Mouse (Mus musculus): Measurements from ENCODE around the gene Sync. TPM values are rescaled to one million over a fixed set of nuclear protein-coding genes. Genes with fewer than 3 reads are reported as not detected.

Gene Sync
- polyA plus RNA-seq, 1 experiment from 2014 or later = 0.24 TPM

- H3K4me3 ChIP-seq (ENCODE audit: low read depth, low read length) = no peak overlapping the region
- H3K9ac ChIP-seq (ENCODE audit: low read length) = no peak overlapping the region
- H3K36me3 ChIP-seq (ENCODE audit: control insufficient read depth, insufficient read depth, low read length) = peaks cover 23% of the 10 kb centered on the region
- ATAC-seq (no peak), DNase-seq (ENCODE audit: low spot score) (no peak)
- H3K4me1 ChIP-seq (ENCODE audit: control insufficient read depth, insufficient read depth, low read length) = no peaks in the 10 kb centered on the region
- H3K9me3 ChIP-seq (replicated peaks; ENCODE audit: control insufficient read depth, low read length) = no peaks in the 10 kb centered on the region
- H3K27me3 ChIP-seq (replicated peaks; ENCODE audit: control insufficient read depth, insufficient read depth, low read length) = no peaks in the 10 kb centered on the region
- no peak overlapping the region for H3K27ac ChIP-seq (ENCODE audit: low read depth, low read length)
- WGBS = 80% methylated on average over 5 of the region's 5 CpGs
- no peak overlapping the region for H3K4me2 ChIP-seq (ENCODE audit: low read length)
Measured at GRCm38 (mm10) chr4:129303401-129303800, 16.0 kb downstream of the Sync start.

DNA sequence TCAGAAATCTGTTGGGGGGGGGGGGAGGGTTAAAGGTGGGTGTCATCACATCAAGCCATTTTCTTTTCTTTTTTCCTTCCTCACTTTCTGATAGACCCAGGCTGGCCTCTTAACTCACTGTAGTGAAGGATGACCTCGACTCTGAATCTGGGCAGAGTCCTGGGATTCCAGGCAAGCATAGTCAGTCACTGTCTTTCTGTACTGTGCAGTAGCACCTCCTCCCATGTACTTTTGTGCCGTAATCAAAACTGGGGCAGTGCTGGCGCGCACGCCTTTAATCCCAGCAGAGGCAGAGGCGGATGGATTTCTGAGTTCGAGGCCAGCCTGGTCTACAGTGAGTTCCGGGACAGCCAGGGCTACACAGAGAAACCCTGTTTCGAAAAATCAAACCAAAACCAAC is 16.4 kb downstream of the Sync start:
- no peak overlapping the region for H3K9ac ChIP-seq (ENCODE audit: low read length)
- H3K9me3 ChIP-seq (replicated peaks; ENCODE audit: control insufficient read depth, low read length) = no peaks in the 10 kb centered on the region
- WGBS = 89% methylated on average over 9 of the region's 9 CpGs
- H3K36me3 ChIP-seq (ENCODE audit: control insufficient read depth, insufficient read depth, low read length) = peaks cover 27% of the 10 kb centered on the region
- DNase-seq (ENCODE audit: low spot score) = no peak
- no peak for ATAC-seq
- no peaks in the 10 kb centered on the region for H3K4me1 ChIP-seq (ENCODE audit: control insufficient read depth, insufficient read depth, low read length)
- H3K27ac ChIP-seq (ENCODE audit: low read depth, low read length) = no peak overlapping the region
- H3K27me3 ChIP-seq (replicated peaks; ENCODE audit: control insufficient read depth, insufficient read depth, low read length) = no peaks in the 10 kb centered on the region
- H3K4me2 ChIP-seq (ENCODE audit: low read length) = no peak overlapping the region
- no peak overlapping the region for H3K4me3 ChIP-seq (ENCODE audit: low read depth, low read length)

- ATAC-seq (no peak; the same call in 1 of the 2 replicates), DNase-seq (ENCODE audit: low spot score) (no peak)
- 63% methylated on average over 1 of the region's 1 CpGs for WGBS
- Histone ChIP-seq H3K4me2 (ENCODE audit: low read length) (no peak overlapping the region), H3K36me3 (ENCODE audit: control insufficient read depth, insufficient read depth, low read length) (peaks cover 32% of the 10 kb centered on the region), H3K27me3 (replicated peaks; ENCODE audit: control insufficient read depth, insufficient read depth, low read length) (no peaks in the 10 kb centered on the region), H3K9ac (ENCODE audit: low read length) (no peak overlapping the region), H3K4me3 (ENCODE audit: low read depth, low read length) (no peak overlapping the region), H3K9me3 (replicated peaks; ENCODE audit: control insufficient read depth, low read length) (no peaks in the 10 kb centered on the region), H3K4me1 (ENCODE audit: control insufficient read depth, insufficient read depth, low read length) (no peaks in the 10 kb centered on the region), H3K27ac (ENCODE audit: low read depth, low read length) (no peak overlapping the region)
Measured at GRCm38 (mm10) chr4:129304306-129304705, 16.9 kb downstream of the Sync start.

DNA sequence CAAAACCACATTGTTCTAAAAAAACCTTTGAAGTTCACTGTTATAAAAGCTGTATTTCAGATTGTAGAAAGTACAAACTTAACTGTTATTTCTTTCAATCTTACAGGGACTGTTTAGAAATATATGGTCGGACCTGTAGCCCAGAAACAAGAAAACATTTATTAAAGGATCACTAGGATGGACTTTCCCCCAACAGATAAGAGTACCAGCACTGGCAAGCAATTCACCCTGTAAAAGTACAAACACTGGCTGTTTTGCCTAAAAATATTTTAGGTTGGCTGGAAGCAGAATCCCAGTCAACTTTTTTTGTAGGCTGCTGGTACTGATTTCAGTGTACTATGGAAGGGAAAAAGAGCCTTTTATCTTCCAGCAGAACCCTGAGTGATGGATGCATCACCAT is 20.5 kb downstream of the Sync start:
- Histone ChIP-seq H3K9me3 (replicated peaks; ENCODE audit: control insufficient read depth, low read length) (no peaks in the 10 kb centered on the region), H3K4me2 (ENCODE audit: low read length) (no peak overlapping the region), H3K36me3 (ENCODE audit: control insufficient read depth, insufficient read depth, low read length) (peaks cover 58% of the 10 kb centered on the region), H3K27ac (ENCODE audit: low read depth, low read length) (no peak overlapping the region), H3K27me3 (replicated peaks; ENCODE audit: control insufficient read depth, insufficient read depth, low read length) (no peaks in the 10 kb centered on the region), H3K4me3 (ENCODE audit: low read depth, low read length) (no peak overlapping the region), H3K9ac (ENCODE audit: low read length) (no peak overlapping the region), H3K4me1 (ENCODE audit: control insufficient read depth, insufficient read depth, low read length) (no peaks in the 10 kb centered on the region)
- 92% methylated on average over 1 of the region's 1 CpGs for WGBS
- DNase-seq (ENCODE audit: low spot score) (no peak), ATAC-seq (no peak)

GRCm38 (mm10) chr4:129313886-129314285 is 26.5 kb downstream of the Sync start:
- H3K9me3 ChIP-seq (replicated peaks; ENCODE audit: control insufficient read depth, low read length) = no peaks in the 10 kb centered on the region
- H3K4me3 ChIP-seq (ENCODE audit: low read depth, low read length) = no peak overlapping the region
- H3K4me1 ChIP-seq (ENCODE audit: control insufficient read depth, insufficient read depth, low read length) = no peaks in the 10 kb centered on the region
- DNase-seq (ENCODE audit: low spot score) (no peak), ATAC-seq (no peak)
- H3K9ac ChIP-seq (ENCODE audit: low read length) = no peak overlapping the region
- peaks cover 88% of the 10 kb centered on the region for H3K36me3 ChIP-seq (ENCODE audit: control insufficient read depth, insufficient read depth, low read length)
- H3K27ac ChIP-seq (ENCODE audit: low read depth, low read length) = no peak overlapping the region
- H3K27me3 ChIP-seq (replicated peaks; ENCODE audit: control insufficient read depth, insufficient read depth, low read length) = no peaks in the 10 kb centered on the region
- H3K4me2 ChIP-seq (ENCODE audit: low read length) = no peak overlapping the region
- 84% methylated on average over 3 of the region's 3 CpGs for WGBS

DNA sequence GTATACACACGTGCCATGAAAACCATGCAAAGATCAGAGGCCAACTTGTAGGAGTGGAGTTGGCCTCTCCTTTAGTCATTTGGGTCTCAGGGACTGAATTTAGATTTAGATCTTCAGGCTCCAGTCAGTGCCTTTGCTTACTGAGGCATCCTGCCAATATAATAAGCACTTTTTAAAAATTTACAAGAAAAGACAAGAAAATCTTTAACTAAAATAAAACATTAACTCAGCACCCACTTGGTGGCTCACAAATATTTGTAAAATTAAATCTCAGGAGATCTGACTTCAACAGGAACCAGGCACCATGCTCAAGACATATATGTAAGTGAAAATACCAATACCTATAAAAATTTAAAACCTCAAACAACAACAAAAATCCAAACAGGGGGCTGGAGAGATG is 33.5 kb downstream of the Sync start:
- Histone ChIP-seq H3K4me3 (ENCODE audit: low read depth, low read length) (no peak overlapping the region), H3K27ac (ENCODE audit: low read depth, low read length) (no peak overlapping the region), H3K27me3 (replicated peaks; ENCODE audit: control insufficient read depth, insufficient read depth, low read length) (no peaks in the 10 kb centered on the region), H3K36me3 (ENCODE audit: control insufficient read depth, insufficient read depth, low read length) (peaks cover 68% of the 10 kb centered on the region), H3K9me3 (replicated peaks; ENCODE audit: control insufficient read depth, low read length) (no peaks in the 10 kb centered on the region), H3K9ac (ENCODE audit: low read length) (no peak overlapping the region), H3K4me1 (ENCODE audit: control insufficient read depth, insufficient read depth, low read length) (no peaks in the 10 kb centered on the region), H3K4me2 (ENCODE audit: low read length) (no peak overlapping the region)
- whole genome bisulfite sequencing = 94% methylated on average over 1 of the region's 1 CpGs
- ATAC-seq = no peak
- DNase-seq (ENCODE audit: low spot score) = no peak

- H3K9me3 ChIP-seq (replicated peaks; ENCODE audit: control insufficient read depth, low read length) = no peaks in the 10 kb centered on the region
- no peak overlapping the region for H3K4me3 ChIP-seq (ENCODE audit: low read depth, low read length)
- H3K4me2 ChIP-seq (ENCODE audit: low read length) = no peak overlapping the region
- no peak for DNase-seq (ENCODE audit: low spot score)
- WGBS = 94% methylated on average over 5 of the region's 5 CpGs
- no peaks in the 10 kb centered on the region for H3K4me1 ChIP-seq (ENCODE audit: control insufficient read depth, insufficient read depth, low read length)
- no peak for ATAC-seq
- H3K36me3 ChIP-seq (ENCODE audit: control insufficient read depth, insufficient read depth, low read length) = peaks cover 68% of the 10 kb centered on the region
- H3K27me3 ChIP-seq (replicated peaks; ENCODE audit: control insufficient read depth, insufficient read depth, low read length) = no peaks in the 10 kb centered on the region
- no peak overlapping the region for H3K27ac ChIP-seq (ENCODE audit: low read depth, low read length)
- no peak overlapping the region for H3K9ac ChIP-seq (ENCODE audit: low read length)
Measured at GRCm38 (mm10) chr4:129322042-129322441, 34.6 kb downstream of the Sync start.

- Histone ChIP-seq H3K9ac (ENCODE audit: low read length) (no peak overlapping the region), H3K27me3 (replicated peaks; ENCODE audit: control insufficient read depth, insufficient read depth, low read length) (no peaks in the 10 kb centered on the region), H3K4me2 (ENCODE audit: low read length) (no peak overlapping the region), H3K9me3 (replicated peaks; ENCODE audit: control insufficient read depth, low read length) (no peaks in the 10 kb centered on the region), H3K27ac (ENCODE audit: low read depth, low read length) (no peak overlapping the region), H3K4me3 (ENCODE audit: low read depth, low read length) (no peak overlapping the region), H3K4me1 (ENCODE audit: control insufficient read depth, insufficient read depth, low read length) (no peaks in the 10 kb centered on the region), H3K36me3 (ENCODE audit: control insufficient read depth, insufficient read depth, low read length) (peaks cover 68% of the 10 kb centered on the region)
- no peak for ATAC-seq
- 93% methylated on average over 1 of the region's 1 CpGs for WGBS
- DNase-seq (ENCODE audit: low spot score) = no peak
Measured at GRCm38 (mm10) chr4:129323491-129323890, 36.1 kb downstream of the Sync start.

DNA sequence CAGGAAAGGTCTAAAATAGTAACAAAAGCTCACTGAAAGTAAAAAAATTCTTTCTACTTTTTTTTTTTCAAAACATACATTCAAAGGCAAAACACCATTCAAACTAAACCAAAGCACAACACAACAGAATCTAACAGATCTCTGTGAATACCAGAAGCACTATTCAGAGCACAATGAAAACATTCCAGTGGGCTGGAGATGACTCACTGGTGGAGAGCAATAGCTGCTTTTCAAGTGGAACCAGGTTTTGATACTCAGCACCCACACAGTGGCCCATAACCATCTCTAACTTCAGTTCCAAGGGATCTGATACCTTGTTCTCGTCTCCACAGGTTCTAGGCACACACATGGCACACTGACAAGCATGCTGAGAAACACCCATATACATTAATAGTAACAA is 37.3 kb downstream of the Sync start:
- Histone ChIP-seq H3K9ac (ENCODE audit: low read length) (no peak overlapping the region), H3K36me3 (ENCODE audit: control insufficient read depth, insufficient read depth, low read length) (peaks cover 69% of the 10 kb centered on the region), H3K4me3 (ENCODE audit: low read depth, low read length) (no peak overlapping the region), H3K4me1 (ENCODE audit: control insufficient read depth, insufficient read depth, low read length) (no peaks in the 10 kb centered on the region), H3K4me2 (ENCODE audit: low read length) (no peak overlapping the region), H3K27ac (ENCODE audit: low read depth, low read length) (no peak overlapping the region), H3K27me3 (replicated peaks; ENCODE audit: control insufficient read depth, insufficient read depth, low read length) (no peaks in the 10 kb centered on the region), H3K9me3 (replicated peaks; ENCODE audit: control insufficient read depth, low read length) (no peaks in the 10 kb centered on the region)
- no peak for ATAC-seq
- no peak for DNase-seq (ENCODE audit: low spot score)
- WGBS = 84% methylated on average over 1 of the region's 1 CpGs

All from forebrain, embryonic 14.5 days (tissue).